Mouse (Mus musculus) right cerebral cortex, postnatal 4 days (tissue): ENCODE results near the gene Nckap5.
A peak's percentile ranks its signal among the peaks of the same experiment; 100 is the strongest.

Experiments
- DNase-seq: peaks from one replicate; pipeline ENCODE4 v3.0.0-alpha.2; 2022

Gene Nckap5

GRCm38 (mm10) chr1:126700063-126700977 is 130.3 kb downstream of the Nckap5 start:
- no peak for DNase-seq

- no peak for DNase-seq
Measured at GRCm38 (mm10) chr1:126693585-126693984, 137.0 kb downstream of the Nckap5 start.

- peak; percentile 17 for DNase-seq
Measured at GRCm38 (mm10) chr1:126688593-126688992, 142.0 kb downstream of the Nckap5 start.

GRCm38 (mm10) chr1:126686678-126687077 is 143.9 kb downstream of the Nckap5 start:
- DNase-seq, result no peak

- DNase-seq, result peak; percentile 81
Measured at GRCm38 (mm10) chr1:126683621-126684445, 146.8 kb downstream of the Nckap5 start.

- DNase-seq, result peak; percentile 13
Measured at GRCm38 (mm10) chr1:126681773-126682172, 148.8 kb downstream of the Nckap5 start.

- no peak for DNase-seq
Measured at GRCm38 (mm10) chr1:126679348-126679747, 151.3 kb downstream of the Nckap5 start.

GRCm38 (mm10) chr1:126677280-126677679 is 153.3 kb downstream of the Nckap5 start:
- no peak for DNase-seq

- DNase-seq, result no peak
Measured at GRCm38 (mm10) chr1:126676769-126677168, 153.8 kb downstream of the Nckap5 start.

GRCm38 (mm10) chr1:126675142-126675541 is 155.5 kb downstream of the Nckap5 start:
- DNase-seq, result no peak

- DNase-seq, result no peak
Measured at GRCm38 (mm10) chr1:126673238-126673637, 157.4 kb downstream of the Nckap5 start.

GRCm38 (mm10) chr1:126670507-126670906 is 160.1 kb downstream of the Nckap5 start:
- DNase-seq, result no peak

GRCm38 (mm10) chr1:126660098-126660999 is 170.2 kb downstream of the Nckap5 start:
- DNase-seq, result no peak

- DNase-seq, result no peak
Measured at GRCm38 (mm10) chr1:126658731-126659130, 171.9 kb downstream of the Nckap5 start.

GRCm38 (mm10) chr1:126656246-126656645 is 174.4 kb downstream of the Nckap5 start:
- DNase-seq, result peak; percentile 14

- DNase-seq, result no peak
Measured at GRCm38 (mm10) chr1:126652085-126652484, 178.5 kb downstream of the Nckap5 start.

GRCm38 (mm10) chr1:126650806-126651205 is 179.8 kb downstream of the Nckap5 start:
- no peak for DNase-seq

GRCm38 (mm10) chr1:126642751-126643150 is 187.8 kb downstream of the Nckap5 start:
- no peak for DNase-seq

- no peak for DNase-seq
Measured at GRCm38 (mm10) chr1:126639463-126639862, 191.1 kb downstream of the Nckap5 start.

- DNase-seq, result no peak
Measured at GRCm38 (mm10) chr1:126637515-126637914, 193.1 kb downstream of the Nckap5 start.

GRCm38 (mm10) chr1:126626206-126626605 is 204.4 kb downstream of the Nckap5 start:
- DNase-seq, result no peak

GRCm38 (mm10) chr1:126622036-126622435 is 208.6 kb downstream of the Nckap5 start:
- no peak for DNase-seq
